Mouse (Mus musculus) testis, adult 2 months (tissue): ENCODE measurements around the gene Gm8005.
"Not testable (repeated sequence)": the region's sequence is repeated elsewhere in the genome, so short reads cannot be mapped to it uniquely, and the experiment has no call there.

Source experiments
- CTCF ChIP-seq: fragments of 200-500 bp; IDR thresholded peaks from 2 replicates; pipeline ENCODE4 v1.5.1; 2012; ENCODE audit warnings: low read depth, mild to moderate bottlenecking, inconsistent platforms, low read length, moderate library complexity; ENCODE audit not compliant: control insufficient read depth, insufficient read depth, insufficient replicate concordance
- POLR2A ChIP-seq: fragments of 200-500 bp; IDR thresholded peaks from 2 replicates; pipeline ENCODE4 v1.6.1; 2012; ENCODE audit warnings: low read depth, mild to moderate bottlenecking, inconsistent platforms, low read length, moderate library complexity; ENCODE audit not compliant: control insufficient read depth

DNA sequence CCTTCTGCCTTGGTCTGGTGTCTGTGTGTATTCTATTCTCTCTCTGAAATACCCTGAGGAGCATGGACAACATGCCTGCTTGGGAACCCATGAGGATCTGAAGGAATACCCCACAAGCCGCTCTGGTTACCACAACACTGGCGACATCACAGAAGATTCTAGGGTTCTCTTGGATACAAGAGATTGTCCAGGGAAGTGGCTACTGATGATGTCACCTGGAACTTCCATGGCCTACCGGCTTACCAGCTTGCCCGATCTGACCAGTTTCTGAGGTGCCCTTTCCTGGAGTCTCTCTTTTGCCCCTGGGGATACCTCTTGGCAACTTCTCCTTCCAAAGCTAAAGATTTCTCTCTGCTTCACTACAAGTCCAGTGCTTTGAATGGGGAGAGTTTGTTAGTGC is at the start of gene Gm8005:
- TF ChIP-seq CTCF, POLR2A: not testable (repeated sequence)
